Mouse (Mus musculus) telencephalon, adult 2 months (tissue): ENCODE results near the gene Neu1.
A peak's percentile ranks its signal among the peaks of the same experiment; 100 is the strongest.
"Not testable (repeated sequence)": the region's sequence is repeated elsewhere in the genome, so short reads cannot be mapped to it uniquely, and the experiment has no call there.

Experiments
- DNase-seq: peaks from one replicate; pipeline ENCODE4 v3.0.0-alpha.2; 2011; ENCODE audit warnings: low read depth, low spot score

The Neu1 gene

DNA sequence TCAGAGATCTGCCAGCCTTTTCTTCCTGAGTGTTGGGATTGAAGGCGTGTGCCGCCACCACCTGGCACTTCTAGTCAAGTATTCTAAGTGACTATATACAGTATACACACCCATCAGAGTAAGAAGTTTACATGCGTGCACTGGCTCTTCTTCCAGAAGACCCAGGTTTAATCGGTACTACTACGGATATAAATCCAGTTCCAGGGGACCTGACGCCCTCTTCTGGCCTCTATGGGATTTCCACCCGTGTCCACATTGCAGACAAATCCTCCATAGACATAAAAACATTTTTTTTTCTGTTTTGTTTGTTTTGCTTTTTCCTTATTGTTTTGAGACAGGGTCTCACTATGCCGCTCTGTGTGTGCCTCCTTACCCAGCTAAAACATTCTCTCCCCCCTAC lies 16.6 kb downstream of the Neu1 start:
- no peak for DNase-seq

DNA sequence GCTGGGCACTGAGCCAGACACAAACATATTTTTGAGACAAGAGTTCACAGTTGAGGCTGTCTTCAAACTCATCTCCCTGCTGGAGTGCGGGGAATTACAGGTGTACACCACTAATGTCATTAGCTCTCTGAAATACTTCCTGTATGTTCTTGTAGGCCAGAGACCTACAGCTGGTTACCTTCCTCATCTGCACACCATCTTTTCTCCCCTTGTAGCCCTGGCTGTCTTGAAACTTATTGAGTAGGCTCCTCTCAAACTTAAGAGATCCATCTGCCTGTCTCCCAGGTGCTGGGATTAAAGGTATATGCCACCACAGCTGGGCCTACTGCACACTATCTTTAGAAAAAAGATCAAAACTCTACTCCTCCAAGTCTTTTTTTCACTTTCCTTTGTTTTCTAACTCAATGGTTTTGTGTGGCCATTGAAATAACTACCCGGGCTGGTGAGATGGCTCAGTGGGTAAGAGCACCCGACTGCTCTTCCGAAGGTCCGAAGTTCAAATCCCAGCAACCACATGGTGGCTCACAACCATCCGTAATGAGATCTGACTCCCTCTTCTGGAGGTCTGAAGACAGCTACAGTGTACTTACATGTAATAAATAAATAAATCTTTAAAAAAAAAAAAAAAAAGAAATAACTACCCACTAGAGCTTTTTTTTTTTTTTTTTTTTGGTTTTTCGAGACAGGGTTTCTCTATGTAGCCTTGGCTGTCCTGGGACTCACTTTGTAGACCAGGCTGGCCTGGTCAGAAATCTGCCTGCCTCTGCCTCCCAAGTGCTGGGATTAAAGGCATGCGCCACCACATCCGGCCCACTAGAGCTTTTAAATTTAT lies 17.9 kb downstream of the Neu1 start:
- not testable (repeated sequence) for DNase-seq

DNA sequence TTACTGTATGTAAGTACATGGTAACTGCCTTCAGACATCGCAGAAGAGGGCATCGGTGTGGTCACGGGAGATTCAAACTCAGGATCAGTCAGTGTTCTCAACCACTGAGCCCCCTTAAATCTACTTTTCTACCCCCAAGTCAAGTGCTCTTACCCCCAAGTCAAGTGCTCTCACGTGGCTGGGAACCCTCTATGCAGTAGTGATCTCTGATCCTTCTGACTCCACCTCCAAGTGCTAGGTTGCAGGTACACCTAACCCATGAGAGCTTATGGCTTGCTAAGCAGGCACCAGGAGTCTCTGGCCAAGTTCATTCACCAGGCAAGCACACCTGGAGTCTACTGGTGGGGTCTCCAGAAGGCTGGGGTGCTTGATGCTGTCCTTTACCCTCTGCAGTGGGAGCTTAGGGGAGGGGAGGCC lies 18.5 kb downstream of the Neu1 start:
- DNase-seq: no peak

DNA sequence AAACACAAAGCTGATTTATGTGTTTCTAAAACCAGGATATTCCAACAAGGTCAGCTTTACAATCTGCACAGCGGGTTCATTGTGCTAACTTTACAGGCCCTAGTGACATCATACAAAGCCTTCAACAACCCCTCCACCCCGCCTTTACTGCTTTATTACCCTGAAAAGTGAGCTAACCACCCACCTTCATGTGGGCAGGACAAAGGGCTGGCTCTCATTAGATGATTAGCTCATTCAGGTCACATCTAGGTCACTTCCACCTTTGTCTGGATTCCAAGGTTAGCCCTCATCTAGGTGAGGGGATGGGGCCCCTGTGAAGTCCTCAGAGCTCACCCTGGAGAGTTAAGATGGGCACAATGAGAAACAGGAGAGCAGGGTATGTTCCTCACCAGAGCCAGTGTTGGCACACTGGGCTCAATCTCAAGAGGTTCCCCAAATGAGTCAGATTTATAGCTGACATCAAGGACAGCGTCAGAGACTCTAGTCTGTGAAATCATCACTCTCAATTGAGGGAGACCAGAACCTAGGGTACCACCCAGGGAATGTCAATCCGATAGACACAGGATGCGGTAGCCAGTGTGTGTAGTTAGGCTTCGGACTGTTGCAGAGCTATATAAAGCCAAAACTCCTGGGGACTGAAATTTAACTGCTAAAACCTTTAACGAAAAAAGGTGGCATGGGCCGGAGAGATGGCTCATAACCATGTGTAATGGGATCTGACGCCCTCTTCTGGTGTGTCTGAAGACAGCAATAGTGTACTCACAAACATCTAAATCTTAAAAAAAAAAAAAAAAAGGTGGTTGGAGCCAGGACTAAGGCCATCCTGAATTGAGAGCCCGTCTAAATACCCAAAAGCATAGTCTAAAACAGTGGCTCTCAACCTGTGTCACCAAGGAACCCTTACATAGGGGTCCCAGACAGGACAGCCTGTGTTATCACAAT lies 19.7 kb downstream of the Neu1 start:
- no peak for DNase-seq

DNA sequence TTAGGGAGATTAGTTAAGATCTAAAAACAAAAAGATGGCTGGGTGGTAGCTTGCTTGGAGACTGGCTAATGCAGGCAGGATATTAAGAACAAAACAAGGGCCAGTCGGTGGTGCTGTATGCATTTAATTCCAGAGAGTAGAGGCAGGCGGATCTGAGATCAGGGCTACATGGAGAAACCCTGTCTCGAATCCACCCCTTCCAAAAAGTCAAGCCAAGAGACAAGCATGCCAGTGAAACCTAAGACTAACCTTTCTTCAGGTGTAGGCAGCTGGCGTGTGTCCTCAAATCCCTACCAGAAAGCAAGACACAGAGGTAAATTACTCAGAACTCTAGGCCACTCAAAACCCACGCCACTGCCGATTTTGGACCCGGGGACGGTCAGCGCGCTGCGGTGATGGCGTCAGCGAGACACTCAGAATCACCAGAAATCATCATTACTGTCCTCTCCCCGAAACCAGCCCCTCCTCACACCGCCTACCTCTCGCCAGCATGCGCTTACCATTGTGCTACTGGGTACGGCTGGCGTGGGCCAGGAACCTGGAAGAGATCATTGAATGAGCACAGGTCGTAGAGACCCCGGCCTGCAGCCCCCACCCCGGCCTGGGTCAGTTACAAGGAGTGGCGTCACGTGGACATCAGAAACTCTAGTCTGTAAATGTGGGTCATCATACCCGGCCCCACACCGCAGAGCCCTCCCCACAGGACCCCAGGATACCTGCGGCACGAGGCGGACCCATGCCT lies 20.8 kb downstream of the Neu1 start:
- DNase-seq: no peak

DNA sequence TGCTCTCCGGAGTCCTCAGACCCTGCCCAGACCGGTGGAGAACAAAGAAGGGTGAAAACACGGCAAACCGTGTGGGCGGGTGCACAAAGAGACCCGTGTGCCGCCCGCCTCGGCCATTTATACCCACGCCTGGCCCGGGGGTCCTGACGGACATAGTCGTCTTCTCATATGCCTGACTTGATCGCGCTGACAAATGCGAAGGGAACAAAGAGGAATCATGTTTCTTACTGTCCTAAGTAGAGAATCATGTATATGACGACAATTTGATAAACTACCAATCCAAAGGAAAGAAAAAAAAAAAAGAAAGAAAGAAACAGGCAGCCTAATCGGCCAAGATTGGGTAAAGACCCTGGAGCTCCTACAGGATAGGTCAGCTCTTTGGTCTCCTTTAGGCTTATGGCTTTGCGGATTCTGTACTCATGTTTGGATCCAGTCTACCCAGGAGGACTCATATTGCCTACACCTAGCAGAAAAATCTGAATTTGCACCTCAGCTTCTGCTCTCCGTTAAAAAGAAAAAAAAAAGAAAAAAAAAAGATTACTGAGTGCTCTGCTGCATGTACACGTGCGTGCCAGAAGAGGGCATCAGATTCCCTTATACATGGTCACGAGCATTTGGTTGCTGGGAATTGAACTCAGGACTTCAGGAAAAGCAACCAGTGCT lies 21.5 kb downstream of the Neu1 start:
- peak; percentile 79 for DNase-seq

DNA sequence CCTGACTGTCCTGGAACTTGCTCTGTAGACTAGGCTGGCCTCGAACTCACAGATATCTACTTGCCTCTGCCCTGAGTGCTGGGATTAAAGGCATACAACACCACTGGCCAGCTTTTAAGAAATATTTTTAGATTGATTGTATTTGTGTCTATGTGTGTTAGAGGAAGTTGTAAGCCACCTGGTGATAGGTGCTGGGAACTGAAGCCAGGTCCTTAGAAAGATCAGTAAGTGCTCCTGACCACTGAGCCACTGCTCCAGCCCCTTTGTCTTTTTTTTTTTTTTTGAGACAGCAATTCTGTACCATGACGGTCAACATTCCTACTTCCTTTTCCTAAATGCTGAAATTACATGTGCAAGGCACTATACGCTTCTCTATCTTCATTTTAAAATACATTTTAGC lies 22.2 kb downstream of the Neu1 start:
- DNase-seq: no peak

DNA sequence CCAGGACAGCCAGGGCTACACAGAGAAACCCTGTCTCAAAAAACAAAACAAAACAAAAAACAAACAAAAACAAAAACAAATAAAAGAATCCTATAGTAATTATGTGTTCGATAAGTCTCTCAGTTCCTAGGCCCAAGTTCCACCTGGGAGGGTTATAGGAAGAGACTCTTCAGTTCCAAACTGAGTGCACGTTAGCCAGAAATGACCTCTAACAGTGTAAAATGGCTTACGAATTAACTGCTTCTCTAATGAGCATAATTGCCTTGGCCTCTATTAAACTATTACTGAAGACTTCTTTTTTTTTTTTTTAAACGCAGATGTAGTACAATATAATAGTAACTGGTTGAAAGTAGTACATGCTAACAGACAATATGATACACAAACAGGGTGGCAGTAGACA lies 22.9 kb downstream of the Neu1 start:
- no peak for DNase-seq

DNA sequence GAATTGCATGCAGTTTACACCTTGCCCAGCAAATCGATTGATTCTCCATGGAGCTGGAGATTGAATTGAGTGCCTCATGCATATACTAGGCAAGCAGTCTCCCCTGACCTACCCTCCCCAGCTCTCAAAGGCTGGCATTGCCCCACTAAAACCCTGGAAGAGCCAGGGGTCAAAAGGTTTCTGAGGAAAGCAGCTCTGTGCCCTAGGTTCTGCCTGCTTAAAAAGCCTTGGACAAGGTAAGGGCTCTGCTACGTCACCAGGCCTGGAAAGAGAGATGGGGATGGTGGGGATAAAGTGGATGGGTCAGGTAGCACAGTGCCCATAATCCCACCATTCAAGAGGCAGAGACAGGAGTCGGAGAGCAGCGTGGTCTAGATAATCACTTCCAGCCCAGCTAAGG lies 23.8 kb downstream of the Neu1 start:
- DNase-seq: no peak

DNA sequence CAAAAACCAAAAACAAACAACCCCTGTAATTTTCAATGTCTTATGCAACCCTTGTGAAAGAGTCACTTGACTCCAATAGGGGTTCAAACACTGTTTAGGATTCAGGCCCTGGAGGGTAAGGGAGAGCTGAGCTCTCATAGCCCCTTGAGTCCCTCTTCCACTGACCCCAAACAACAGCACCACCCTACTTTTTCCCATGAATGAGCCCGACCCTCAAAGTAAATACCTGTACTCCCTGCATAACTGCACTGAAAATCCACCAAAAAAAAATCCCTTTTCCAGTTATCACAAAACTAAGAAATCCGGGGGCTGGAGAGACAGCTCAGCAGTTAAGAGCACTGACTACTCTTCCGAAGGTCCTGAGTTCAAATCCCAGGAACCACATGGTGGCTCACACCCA lies 24.8 kb downstream of the Neu1 start:
- no peak for DNase-seq

DNA sequence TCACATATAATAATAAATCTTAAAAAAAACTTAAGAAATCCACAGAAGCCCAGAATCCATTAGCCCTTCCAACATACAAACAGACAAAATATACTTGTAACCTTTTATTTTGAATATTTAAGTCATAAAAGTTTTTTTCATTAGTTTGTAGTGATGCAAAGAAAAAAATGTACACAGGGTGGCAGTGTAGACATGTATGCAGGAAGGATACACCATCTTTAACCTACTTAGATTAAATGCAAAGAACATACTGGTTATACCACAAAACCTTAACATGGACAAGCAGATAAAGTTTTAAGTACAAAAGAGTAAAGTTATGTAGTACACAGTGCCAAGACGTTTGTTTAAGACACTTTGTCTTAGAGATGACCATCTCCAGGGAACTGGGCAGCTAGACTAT lies 25.3 kb downstream of the Neu1 start:
- no peak for DNase-seq

DNA sequence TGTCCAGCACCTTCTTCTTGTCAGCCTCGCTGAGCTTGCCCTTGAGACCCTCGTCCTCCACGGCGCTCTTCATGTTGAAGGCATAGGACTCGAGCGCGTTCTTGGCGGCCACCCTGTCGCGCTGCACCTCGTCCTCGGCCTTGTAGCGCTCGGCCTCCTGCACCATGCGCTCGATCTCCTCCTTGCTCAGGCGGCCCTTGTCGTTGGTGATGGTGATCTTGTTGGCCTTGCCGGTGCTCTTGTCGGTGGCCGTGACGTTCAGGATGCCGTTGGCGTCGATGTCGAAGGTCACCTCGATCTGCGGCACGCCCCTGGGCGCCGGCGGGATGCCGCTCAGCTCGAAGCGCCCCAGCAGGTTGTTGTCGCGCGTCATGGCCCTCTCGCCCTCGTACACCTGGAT lies 26.2 kb downstream of the Neu1 start:
- DNase-seq: not testable (repeated sequence)

DNA sequence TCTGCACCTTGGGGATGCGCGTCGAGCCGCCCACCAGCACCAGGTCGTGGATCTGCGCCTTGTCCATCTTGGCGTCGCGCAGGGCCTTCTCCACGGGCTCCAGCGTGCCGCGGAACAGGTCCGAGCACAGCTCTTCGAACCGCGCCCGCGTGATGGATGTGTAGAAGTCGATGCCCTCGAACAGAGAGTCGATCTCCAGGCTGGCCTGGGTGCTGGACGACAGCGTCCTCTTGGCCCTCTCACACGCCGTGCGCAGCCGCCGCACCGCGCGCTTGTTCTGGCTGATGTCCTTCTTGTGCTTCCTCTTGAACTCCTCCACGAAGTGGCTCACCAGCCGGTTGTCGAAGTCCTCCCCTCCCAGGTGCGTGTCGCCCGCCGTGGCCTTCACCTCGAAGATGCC lies 26.9 kb downstream of the Neu1 start:
- DNase-seq: not testable (repeated sequence)

DNA sequence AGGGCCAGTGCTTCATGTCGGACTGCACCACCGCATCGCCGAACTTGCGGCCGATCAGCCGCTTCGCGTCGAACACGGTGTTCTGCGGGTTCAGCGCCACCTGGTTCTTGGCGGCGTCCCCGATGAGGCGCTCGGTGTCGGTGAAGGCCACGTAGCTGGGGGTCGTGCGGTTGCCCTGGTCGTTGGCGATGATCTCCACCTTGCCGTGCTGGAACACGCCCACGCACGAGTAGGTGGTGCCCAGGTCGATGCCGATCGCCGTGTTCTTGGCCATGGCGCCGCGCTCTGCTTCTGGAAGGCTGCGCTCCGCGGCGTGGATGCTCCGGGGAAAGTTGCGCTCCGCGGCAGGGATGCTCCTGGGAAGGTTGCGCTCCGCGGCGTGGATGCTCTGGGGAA lies 27.7 kb downstream of the Neu1 start:
- not testable (repeated sequence) for DNase-seq

DNA sequence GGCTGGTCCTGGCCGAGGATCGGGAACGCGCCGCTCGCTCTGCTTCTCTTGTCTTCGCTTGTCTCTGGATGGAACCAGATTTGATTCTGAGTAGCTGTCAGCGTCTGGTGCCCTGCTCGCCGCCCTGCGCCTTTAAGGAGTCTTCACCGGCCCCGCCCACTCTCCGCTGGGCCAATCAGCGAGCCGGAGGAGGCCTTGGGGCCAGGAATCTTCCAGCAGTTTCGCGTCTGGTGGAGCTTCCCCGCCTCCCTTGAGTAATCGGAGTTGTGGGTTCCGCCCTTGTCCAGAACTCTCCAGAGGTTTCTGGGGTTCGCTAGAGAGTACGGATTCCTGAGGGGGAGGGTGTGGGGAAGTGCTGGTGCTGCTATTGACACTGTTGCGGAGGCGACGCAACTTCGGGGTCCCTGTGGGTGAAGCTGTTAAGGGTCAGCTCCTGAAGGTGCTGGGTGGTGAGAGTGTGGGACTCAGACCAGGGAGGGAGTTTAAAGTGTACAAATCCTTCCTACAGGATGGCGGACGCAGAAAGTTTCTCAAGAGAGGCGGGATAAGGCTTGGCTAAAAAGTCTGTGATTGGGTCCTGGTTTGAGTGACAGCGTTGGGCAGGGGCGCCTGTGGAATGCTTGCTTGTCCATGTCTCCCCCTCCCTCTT lies 28.2 kb downstream of the Neu1 start, which contains the start of gene Hspa1b:
TSS of gene Hspa1b (minus strand) at position 109 of the 649 bp plus-strand sequence.
- DNase-seq: not testable (repeated sequence)

DNA sequence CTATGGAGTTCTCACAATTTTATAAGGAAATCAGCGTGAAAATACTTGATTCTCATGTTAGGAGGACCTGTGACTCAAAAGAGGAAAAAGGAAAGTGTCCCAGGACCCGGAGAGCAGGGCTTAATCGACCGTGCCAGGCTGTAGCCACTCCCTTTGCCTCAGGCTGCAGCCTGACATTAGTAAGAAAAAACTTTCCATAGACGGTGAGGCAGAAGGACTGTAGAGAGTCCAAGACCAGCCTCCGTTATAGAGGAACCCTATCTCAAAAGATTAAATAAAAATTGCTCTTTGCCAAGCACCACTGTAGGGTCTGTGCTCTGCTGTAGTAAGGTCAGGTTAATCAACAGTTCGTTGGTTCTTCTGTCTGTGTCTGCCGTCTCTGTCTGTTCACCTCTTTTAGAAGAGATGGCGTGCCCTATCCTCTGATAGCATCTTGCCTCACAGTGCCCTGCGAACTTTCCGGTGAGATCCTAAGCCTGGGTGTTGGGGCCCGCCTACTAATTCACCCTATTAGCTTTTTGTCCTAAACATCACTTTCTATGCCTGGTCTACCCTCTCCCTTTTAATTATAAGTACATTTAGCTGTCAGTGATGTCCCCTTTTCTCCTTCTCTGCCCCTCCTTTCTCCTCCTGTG lies 28.9 kb downstream of the Neu1 start:
- no peak for DNase-seq

DNA sequence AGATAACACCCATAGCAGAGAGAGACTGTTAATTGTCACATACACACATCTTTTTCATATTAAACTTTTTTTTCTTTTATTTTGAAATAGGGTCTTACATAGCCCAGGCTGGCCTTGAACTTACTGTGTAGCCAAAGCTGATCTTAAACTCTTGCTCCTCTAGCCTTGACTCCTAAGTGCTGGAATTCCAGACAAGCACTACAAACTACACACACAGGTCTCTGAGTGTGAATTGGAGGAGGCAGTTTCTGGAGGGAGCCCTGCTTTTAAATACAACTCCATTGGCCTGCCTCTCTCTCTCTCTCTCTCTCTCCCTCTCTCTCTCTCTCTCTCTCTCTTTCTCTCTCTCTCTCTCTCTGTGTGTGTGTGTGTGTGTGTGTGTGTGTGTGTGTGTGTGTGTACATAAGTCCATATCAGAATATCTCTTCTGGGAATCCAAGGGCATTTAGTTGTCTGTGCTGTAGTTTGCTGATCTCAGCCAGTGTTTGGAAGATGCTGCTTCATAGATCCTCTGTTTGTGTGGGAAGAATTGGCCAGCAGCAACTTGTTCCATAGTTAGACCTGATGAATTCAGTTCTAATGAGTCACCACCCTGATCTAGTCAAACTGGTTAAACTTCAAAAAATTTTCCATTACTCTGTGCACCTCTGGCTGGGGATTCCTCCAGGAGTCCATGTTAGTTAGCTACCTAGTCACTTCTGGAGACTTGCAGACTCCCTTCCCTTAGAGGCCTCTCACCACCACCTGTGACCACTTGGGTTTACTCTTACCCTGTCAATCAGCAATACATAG lies 29.8 kb downstream of the Neu1 start:
- no peak for DNase-seq

DNA sequence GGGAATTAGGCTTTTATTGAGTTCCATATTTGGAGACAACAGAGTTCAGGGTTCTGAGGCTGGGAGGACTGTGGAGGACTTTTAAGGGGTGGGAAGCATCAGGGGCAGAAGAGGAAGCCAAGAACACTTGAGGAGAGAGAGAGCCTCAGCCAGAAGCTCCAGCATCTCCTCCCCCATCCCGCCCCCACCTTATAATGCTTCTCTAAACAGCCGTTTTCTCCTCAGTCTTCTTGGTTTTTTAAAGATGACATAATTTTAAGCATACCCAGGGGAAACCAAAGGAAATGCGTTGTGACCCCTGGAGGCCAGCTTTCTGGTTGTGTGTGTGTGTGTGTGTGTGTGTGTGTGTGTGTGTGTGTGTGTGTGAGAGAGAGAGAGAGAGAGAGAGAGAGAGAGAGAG lies 31.1 kb downstream of the Neu1 start:
- DNase-seq: no peak

DNA sequence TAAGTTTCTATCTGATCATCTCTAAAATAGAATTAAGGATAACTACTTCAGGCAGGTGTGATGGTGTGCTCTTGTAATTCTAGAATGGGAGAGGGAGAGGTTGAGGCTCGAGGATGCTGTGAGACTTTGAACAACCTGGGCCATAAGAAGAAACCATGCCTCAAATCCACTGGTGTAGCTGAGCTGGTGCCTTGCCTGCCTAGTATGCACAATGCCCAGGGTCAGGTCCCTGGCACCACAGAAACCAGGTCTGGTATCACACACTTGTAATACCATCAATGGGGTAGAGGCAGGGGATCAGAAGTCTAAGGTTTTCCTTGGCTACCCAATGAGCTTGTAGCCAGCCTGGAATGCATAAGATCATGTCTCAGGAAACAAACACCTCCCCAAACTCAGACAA lies 31.8 kb downstream of the Neu1 start:
- DNase-seq: no peak

DNA sequence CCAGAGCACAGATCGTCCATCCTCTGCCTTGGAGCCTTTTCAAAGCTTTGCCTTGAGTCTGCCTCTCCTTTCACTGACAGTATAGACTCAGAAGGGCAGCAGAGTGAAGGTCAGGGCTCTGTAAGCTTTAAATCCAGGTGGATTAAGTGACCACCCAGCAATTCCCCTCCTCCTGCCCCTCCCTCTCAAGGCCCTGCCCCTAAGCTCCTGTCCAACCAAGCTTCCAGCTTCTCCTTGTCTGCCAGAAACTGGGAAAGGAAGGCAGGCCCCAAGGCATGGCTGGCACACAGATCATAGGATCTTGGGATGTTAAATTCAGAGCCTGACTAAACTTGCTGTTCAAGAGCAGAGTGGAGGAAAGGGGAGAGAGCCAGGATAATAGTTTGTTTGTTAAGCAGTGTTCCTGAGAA lies 33.6 kb downstream of the Neu1 start:
- no peak for DNase-seq
